Mouse (Mus musculus) megakaryocyte, embryonic 14.5 days (primary cell): ENCODE data around the gene Cldn13. TPM values are rescaled to one million over a fixed set of nuclear protein-coding genes. Genes with fewer than 3 reads are reported as not detected.
"Not testable (repeated sequence)": the region's sequence is repeated elsewhere in the genome, so short reads cannot be mapped to it uniquely, and the experiment has no call there.

Experiments
- H3K27me3 ChIP-seq: replicated peaks from 2 replicates; pipeline ENCODE3; 2012; ENCODE audit warnings: inconsistent platforms
- H3K36me3 ChIP-seq: replicated peaks from 2 replicates; pipeline ENCODE3; 2012; ENCODE audit warnings: low read length, inconsistent platforms, mixed read lengths
- H3K4me1 ChIP-seq: 2 replicates; pipeline ENCODE4 v1.6.1; 2012; ENCODE audit warnings: inconsistent platforms
- H3K4me3 ChIP-seq: replicated peaks from 2 replicates; pipeline ENCODE3; 2012; ENCODE audit warnings: moderate library complexity, mild to moderate bottlenecking, inconsistent platforms
- H3K9me3 ChIP-seq: 2 replicates; pipeline ENCODE4 v1.6.1; 2012; ENCODE audit warnings: inconsistent platforms
- FLI1 ChIP-seq: IDR thresholded peaks from 2 replicates; pipeline ENCODE4 v1.6.1; 2012; ENCODE audit warnings: low read length, inconsistent platforms, mixed read lengths
- GATA1 ChIP-seq: IDR thresholded peaks from 3 replicates; pipeline ENCODE4 v1.6.1; 2012; ENCODE audit warnings: mixed read lengths, low read length, inconsistent platforms, borderline replicate concordance
- polyA plus RNA-seq: library from polyadenylated mRNA; stranded (reverse); fragments of >175 nt; gene quantifications from 2 replicates; pipeline ENCODE4 v1.2.3, GENCODE M21; 2012; ENCODE audit warnings: low replicate concordance; ENCODE audit not compliant: insufficient read depth

Cldn13 gene
- polyA plus RNA-seq, 1 experiment = not detected

- H3K36me3 ChIP-seq = peaks cover 61% of the 10 kb centered on the region
- no peaks in the 10 kb centered on the region for H3K9me3 ChIP-seq
- H3K4me1 ChIP-seq = peaks cover 77% of the 10 kb centered on the region
- no peaks in the 10 kb centered on the region for H3K27me3 ChIP-seq
- TF ChIP-seq FLI1 (no peak), GATA1 (no peak)
- H3K4me3 ChIP-seq = no peak overlapping the region
Measured at GRCm38 (mm10) chr5:134936051-134936450, 20.7 kb upstream of the Cldn13 start.

- H3K36me3 ChIP-seq = peaks cover 50% of the 10 kb centered on the region
- no peaks in the 10 kb centered on the region for H3K9me3 ChIP-seq
- H3K4me1 ChIP-seq = peaks cover 74% of the 10 kb centered on the region
- TF ChIP-seq FLI1 = no peak
- no peak for TF ChIP-seq GATA1
- no peaks in the 10 kb centered on the region for H3K27me3 ChIP-seq
- no peak overlapping the region for H3K4me3 ChIP-seq
Measured at GRCm38 (mm10) chr5:134934666-134935065, 19.3 kb upstream of the Cldn13 start.

GRCm38 (mm10) chr5:134933686-134934085 lies 18.4 kb upstream of the Cldn13 start:
- H3K36me3 ChIP-seq = peaks cover 50% of the 10 kb centered on the region
- H3K27me3 ChIP-seq, H3K9me3 ChIP-seq: not testable (repeated sequence)
- peaks cover 68% of the 10 kb centered on the region for H3K4me1 ChIP-seq
- peak overlapping the region; percentile 88 for H3K4me3 ChIP-seq

GRCm38 (mm10) chr5:134933281-134933680 lies 18.0 kb upstream of the Cldn13 start:
- H3K4me3 ChIP-seq = peak overlapping the region; percentile 88
- TF ChIP-seq FLI1 (no peak), GATA1 (no peak)
- H3K4me1 ChIP-seq = peaks cover 64% of the 10 kb centered on the region
- no peaks in the 10 kb centered on the region for H3K9me3 ChIP-seq
- H3K27me3 ChIP-seq = peaks cover 2% of the 10 kb centered on the region
- H3K36me3 ChIP-seq = peaks cover 48% of the 10 kb centered on the region

- TF ChIP-seq FLI1 (no peak), GATA1 (no peak)
- Histone ChIP-seq H3K4me1 (peaks cover 63% of the 10 kb centered on the region), H3K9me3 (no peaks in the 10 kb centered on the region), H3K27me3 (peaks cover 2% of the 10 kb centered on the region), H3K4me3 (peak overlapping the region; percentile 93), H3K36me3 (peaks cover 44% of the 10 kb centered on the region)
Measured at GRCm38 (mm10) chr5:134932903-134933276, 17.6 kb upstream of the Cldn13 start.

- peaks cover 39% of the 10 kb centered on the region for H3K36me3 ChIP-seq
- peak within 1 kb of the TSS; percentile 93 for H3K4me3 ChIP-seq
- peaks cover 2% of the 10 kb centered on the region for H3K27me3 ChIP-seq
- TF ChIP-seq FLI1 = no peak
- no peak for TF ChIP-seq GATA1
- H3K4me1 ChIP-seq = peaks cover 59% of the 10 kb centered on the region
- H3K9me3 ChIP-seq = no peaks in the 10 kb centered on the region
Measured at GRCm38 (mm10) chr5:134932179-134932902, 17.0 kb upstream of the Cldn13 start, which contains the start of gene Mettl27. TSS of gene Mettl27 (plus strand) at chr5:134932368.

- Histone ChIP-seq H3K36me3 (peaks cover 17% of the 10 kb centered on the region), H3K9me3 (no peaks in the 10 kb centered on the region), H3K27me3 (peaks cover 14% of the 10 kb centered on the region), H3K4me3 (no peak overlapping the region), H3K4me1 (peaks cover 41% of the 10 kb centered on the region)
- no peak for TF ChIP-seq GATA1
- no peak for TF ChIP-seq FLI1
Measured at GRCm38 (mm10) chr5:134929988-134930387, 14.7 kb upstream of the Cldn13 start.

- no peak for TF ChIP-seq FLI1
- TF ChIP-seq GATA1 = no peak
- Histone ChIP-seq H3K36me3 (no peaks in the 10 kb centered on the region), H3K4me3 (no peak overlapping the region), H3K4me1 (peaks cover 23% of the 10 kb centered on the region), H3K27me3 (peaks cover 32% of the 10 kb centered on the region), H3K9me3 (no peaks in the 10 kb centered on the region)
Measured at GRCm38 (mm10) chr5:134926726-134927125, 11.4 kb upstream of the Cldn13 start.

- H3K4me1 ChIP-seq = peaks cover 24% of the 10 kb centered on the region
- no peak overlapping the region for H3K4me3 ChIP-seq
- H3K9me3 ChIP-seq = no peaks in the 10 kb centered on the region; the same call in 1 of the 2 replicates
- TF ChIP-seq GATA1 = no peak
- TF ChIP-seq FLI1 = no peak
- no peaks in the 10 kb centered on the region for H3K36me3 ChIP-seq
- peaks cover 45% of the 10 kb centered on the region for H3K27me3 ChIP-seq
Measured at GRCm38 (mm10) chr5:134923141-134923540, 7.8 kb upstream of the Cldn13 start.

GRCm38 (mm10) chr5:134921106-134921505 lies 5.8 kb upstream of the Cldn13 start:
- no peak for TF ChIP-seq FLI1
- no peak for TF ChIP-seq GATA1
- no peaks in the 10 kb centered on the region for H3K36me3 ChIP-seq
- H3K27me3 ChIP-seq = peaks cover 40% of the 10 kb centered on the region
- H3K4me3 ChIP-seq = no peak overlapping the region
- H3K4me1 ChIP-seq = peaks cover 26% of the 10 kb centered on the region
- H3K9me3 ChIP-seq = peaks cover 17% of the 10 kb centered on the region
